Mouse (Mus musculus): ENCODE results near the gene Syndig1. TPM values are rescaled to one million over a fixed set of nuclear protein-coding genes. Genes with fewer than 3 reads are reported as not detected.

The Syndig1 gene
- polyA plus RNA-seq (2014; fragmentation: Illumina TruSeq; extraction: RNeasy Lipid Tissue Mini Kit (QIAGEN cat#74804); ENCODE audit: insufficient read depth, low read depth, low replicate concordance) = 0.30 TPM

DNA sequence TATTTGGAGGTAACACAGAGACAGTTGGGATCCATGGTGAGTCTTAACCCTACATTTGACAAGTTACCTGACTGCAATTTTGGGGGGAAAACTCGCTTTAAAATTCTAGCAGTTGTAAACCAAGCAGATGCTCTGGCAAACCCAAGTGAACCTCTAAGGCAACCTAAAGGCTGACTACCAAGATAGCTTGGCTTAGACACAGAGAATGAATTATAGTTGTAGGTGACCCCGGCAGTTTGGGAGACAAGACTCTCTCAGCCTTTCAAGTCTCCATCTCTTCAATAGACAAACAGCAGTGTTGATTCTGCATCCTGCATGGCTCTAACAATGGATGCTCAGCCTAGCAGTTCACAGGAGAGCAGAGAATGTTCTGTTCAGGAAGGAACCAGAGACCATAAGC lies at the start of gene Syndig1:
Syndig1 (plus strand) TSS at position 301 of the 400 bp plus-strand sequence.

DNA sequence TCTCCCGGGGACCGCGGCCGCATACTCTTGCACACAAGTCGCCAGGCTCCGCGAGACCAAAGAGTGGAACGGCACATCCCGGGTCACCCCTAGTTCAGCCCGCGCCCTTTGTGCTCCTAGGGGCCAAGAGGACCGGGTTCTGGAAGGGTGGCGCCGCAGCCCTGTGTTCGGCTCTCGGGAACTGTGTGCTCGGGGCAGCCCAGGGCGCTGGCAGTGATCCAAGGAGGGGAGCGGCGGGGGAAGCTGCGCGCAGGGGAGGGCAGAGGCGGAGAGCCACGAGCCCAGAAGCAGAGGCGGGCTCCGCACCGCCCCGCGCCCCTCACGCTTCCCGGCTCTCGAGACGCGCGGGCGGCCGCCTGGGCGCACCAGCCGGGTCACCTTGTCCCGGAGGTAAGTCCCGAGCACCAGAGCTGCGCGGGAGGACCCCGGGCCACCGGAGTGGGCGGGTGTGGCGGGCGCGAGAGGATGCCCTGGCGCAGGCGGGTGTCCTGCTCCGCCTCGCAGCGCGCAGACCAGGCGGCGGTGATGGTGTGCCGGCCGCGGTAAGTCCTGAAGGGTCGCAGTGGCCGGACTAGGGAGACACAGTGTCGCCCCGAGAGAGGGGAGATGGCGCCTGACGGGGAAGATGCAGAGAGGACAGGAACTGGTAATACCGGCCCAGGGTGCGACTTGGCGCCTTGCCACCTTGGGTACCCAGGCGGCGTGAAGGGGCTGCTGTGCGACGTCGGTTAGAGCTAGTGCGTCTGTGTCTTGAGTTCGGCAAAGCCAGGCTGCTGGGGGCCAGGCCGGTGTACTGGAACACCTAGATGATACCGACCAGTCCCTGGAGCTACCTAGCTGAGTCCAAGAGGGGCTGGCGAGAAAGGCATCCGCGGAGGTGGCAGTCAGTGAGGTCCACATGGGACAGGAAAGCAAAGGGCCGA lies 1.8 kb downstream of the Syndig1 start, which contains the start of gene C530025M09Rik:
C530025M09Rik (minus strand) TSS at position 678 of the 923 bp plus-strand sequence.

Other genes with a start within 250 kb of the Syndig1 start
- not detected for gene C530025M09Rik, start 2.0 kb downstream of the Syndig1 start, polyA plus RNA-seq (2014; fragmentation: Illumina TruSeq; extraction: RNeasy Lipid Tissue Mini Kit (QIAGEN cat#74804); ENCODE audit: insufficient read depth, low read depth, low replicate concordance)